Mouse (Mus musculus) T-helper 17 cell (primary cell): ENCODE results near the gene Scn8a.

Source experiments
- in situ Hi-C, 2 experiments: fragments of 300-600 bp; cut with MboI, MseI; formaldehyde crosslinking; loops; 1 replicate in 1 of 2; 2 replicates in 1 of 2; pipeline ENCODE4 v1.15.1; 2025; ENCODE audit warnings: high pct_unique_total_duplicates in 2 of 2

The Scn8a gene

DNA sequence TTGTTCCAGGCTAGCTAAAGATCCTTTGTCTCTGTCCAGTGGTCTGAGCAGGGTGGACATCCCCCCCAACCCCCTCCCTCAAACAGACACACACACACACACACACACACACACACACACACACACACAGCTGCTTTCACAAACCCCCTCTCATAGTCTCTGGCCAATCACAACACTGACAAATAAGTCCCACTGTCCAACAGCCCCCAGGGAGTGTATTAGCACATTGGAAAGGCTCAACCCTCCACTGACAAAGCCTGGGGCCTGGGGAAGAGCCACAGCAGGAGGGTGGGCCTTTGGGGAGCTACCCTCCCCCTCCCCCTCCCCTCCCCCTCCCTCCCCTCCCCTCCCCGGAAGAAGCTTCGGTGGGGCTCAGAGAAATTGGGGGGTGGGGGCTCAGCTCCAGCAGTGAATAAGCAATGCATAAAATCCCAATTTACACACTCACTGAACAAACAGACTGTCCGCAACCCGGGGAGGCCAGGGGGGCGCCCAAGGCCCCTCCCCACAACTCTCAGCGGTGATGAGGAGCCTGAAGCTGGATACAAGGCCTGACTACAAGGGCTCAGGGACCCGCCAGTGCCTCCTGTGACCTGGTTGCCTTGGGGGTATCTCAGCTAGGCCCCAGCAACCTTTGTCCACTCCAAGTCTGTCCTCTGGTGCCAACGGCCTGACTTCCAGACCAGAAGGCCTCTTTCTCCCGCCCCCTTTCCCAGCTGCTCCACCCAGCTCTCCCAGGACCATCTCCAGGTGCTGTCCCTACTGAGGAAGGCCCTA lies 197.4 kb downstream of the Scn8a start:
- in situ Hi-C loops: loop anchor here in 1 of 2 experiments (10.0 kb wide), 1 partner anchor 578 kb away; the partner anchor contains the start of gene Gm5478

- in situ Hi-C loops: loop anchor here in 1 of 2 experiments (10.0 kb wide), 1 partner anchor 577 kb away; the partner anchor contains the start of gene Gm5478
Measured at GRCm38 (mm10) chr15:101068029-101068428, 198.4 kb downstream of the Scn8a start.

- in situ Hi-C loops: loop anchor here in 1 of 2 experiments (10.0 kb wide), 1 partner anchor 576 kb away; the partner anchor contains the start of gene Gm5478
Measured at GRCm38 (mm10) chr15:101068671-101069070, 199.0 kb downstream of the Scn8a start.

GRCm38 (mm10) chr15:101069641-101070190 lies 200.1 kb downstream of the Scn8a start:
- in situ Hi-C loops: loop anchor here in 1 of 2 experiments (10.0 kb wide), 1 partner anchor 575 kb away; the partner anchor contains the start of gene Gm5478

DNA sequence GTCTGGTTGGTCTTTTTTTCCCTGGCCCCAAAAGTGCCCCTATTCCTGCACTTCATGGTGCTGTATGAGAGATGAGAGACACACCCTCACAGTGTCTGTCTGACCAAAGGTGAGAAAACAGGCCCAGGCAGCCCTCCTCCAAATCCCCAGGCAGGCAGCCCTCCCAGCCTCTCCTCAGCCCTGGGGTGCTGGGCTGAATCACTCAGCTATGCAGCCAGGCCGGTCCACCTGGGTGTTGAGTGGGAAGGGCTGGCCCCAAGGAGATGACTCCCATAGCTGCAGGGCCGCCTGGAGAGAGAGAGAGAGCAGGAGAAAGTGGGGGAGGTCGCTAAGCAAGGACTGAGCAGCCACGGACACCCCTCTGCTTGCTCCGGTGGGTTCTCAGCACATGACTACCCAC lies 201.1 kb downstream of the Scn8a start:
- in situ Hi-C loops: no loop called here

GRCm38 (mm10) chr15:101072736-101073135 lies 203.1 kb downstream of the Scn8a start:
- in situ Hi-C loops: no loop called here

- in situ Hi-C loops: no loop called here
Measured at GRCm38 (mm10) chr15:101074067-101074466, 204.4 kb downstream of the Scn8a start.

- in situ Hi-C loops: no loop called here
Measured at GRCm38 (mm10) chr15:101075150-101075549, 205.5 kb downstream of the Scn8a start.

- in situ Hi-C loops: no loop called here
Measured at GRCm38 (mm10) chr15:101075656-101076055, 206.0 kb downstream of the Scn8a start.

- in situ Hi-C loops: no loop called here
Measured at GRCm38 (mm10) chr15:101076071-101077000, 206.7 kb downstream of the Scn8a start.

GRCm38 (mm10) chr15:101077001-101077812 lies 207.5 kb downstream of the Scn8a start:
- in situ Hi-C loops: no loop called here

- in situ Hi-C loops: no loop called here
Measured at GRCm38 (mm10) chr15:101077813-101078730, 208.4 kb downstream of the Scn8a start, which contains the start of gene Fignl2. Gene Fignl2 (minus strand): TSS chr15:101078567.

GRCm38 (mm10) chr15:101078731-101079156 lies 209.1 kb downstream of the Scn8a start:
- in situ Hi-C loops: no loop called here

DNA sequence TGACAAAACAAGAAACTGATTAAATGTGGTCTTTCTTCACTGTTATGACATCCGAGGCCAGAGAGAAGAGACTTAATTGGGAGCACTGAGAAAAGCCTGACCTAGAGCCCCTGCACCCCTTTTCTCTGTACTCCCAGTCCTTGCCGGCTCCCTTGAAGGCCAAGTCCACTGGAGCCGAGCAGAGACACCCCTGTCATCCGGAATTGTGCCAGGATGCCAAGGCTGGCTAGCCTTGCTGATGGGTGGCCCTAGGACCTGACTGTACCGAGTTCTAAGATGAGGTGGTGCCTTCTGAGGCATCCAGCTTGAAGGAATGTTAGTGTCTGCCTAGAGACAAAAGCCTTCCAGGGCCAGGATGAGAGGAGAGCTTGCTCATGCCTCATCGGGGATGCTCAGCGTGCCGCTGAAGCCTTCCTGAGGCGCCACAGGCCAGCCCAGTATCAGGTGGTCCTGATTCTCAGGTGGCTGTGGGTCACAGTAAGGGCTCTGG lies 210.4 kb downstream of the Scn8a start:
- in situ Hi-C loops: no loop called here

DNA sequence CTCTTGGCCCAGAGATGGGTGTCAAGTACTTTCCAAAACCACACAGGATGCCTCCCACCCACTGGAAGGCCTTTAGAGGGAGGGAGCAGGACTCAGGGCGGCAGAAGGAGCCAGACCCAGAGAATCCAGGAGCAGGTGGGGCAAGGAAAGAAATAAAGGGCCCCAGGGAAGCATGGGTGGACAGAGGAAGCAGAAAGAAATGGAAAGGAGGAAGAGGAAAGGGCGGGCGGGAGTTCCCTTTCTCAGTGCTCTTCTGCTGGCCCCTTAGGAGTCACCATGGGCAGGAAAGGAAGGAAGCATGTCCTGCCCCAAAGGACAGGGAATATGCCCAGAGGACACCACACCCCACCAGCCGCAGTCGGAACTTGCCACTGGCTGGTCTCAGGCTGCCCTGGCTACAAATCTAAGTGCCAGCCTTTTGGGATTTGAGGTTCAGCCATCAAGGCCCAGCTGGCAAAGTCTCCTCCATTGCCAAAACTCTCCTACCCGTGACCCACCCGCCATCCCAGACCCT lies 211.4 kb downstream of the Scn8a start:
- in situ Hi-C loops: no loop called here

GRCm38 (mm10) chr15:101082236-101082635 lies 212.6 kb downstream of the Scn8a start:
- in situ Hi-C loops: no loop called here

DNA sequence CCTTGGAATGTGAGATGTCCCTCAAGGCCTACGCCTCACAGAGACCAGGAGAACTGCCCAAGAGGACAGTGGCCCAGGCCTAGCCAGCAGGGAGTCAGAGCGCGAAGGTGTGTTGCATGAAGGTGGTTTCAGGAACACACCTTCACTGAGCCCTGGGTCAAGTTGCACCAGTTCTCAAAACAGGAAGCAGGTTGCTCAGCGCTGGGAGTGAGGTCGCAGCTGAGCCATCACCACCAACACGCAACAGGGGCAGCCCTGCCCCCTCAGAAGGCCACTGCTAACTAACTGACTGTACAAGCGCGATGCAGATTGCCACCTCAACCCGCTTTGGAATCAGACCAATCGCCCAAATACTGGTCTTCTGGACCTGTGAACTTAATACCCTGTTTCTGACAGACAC lies 214.8 kb downstream of the Scn8a start:
- in situ Hi-C loops: no loop called here

GRCm38 (mm10) chr15:101086451-101086850 lies 216.8 kb downstream of the Scn8a start:
- in situ Hi-C loops: no loop called here

GRCm38 (mm10) chr15:101086956-101087355 lies 217.3 kb downstream of the Scn8a start:
- in situ Hi-C loops: no loop called here
